Mouse (Mus musculus) embryonic facial prominence, embryonic 11.5 days (tissue): ENCODE results near the gene Rln3. TPM values are rescaled to one million over a fixed set of nuclear protein-coding genes. Genes with fewer than 3 reads are reported as not detected.

Experiments used
- ATAC-seq: fragments of 200-750 bp; cut with Nextera tagmentation; replicated peaks from 2 replicates; pipeline ENCODE4 v1.8.0; 2017; ENCODE audit warnings: low read depth; ENCODE audit not compliant: insufficient number of reproducible peaks, low FRiP score, low TSS enrichment
- DNase-seq: peaks from one replicate; pipeline ENCODE4 v3.0.0-alpha.2; 2015; ENCODE audit warnings: low spot score
- H3K27ac ChIP-seq: fragments of 300-500 bp; sonication (generic); replicated peaks from 2 replicates; pipeline ENCODE4 v1.5.1; 2014; ENCODE audit warnings: mild to moderate bottlenecking, low read depth, low read length, control low read depth
- H3K27me3 ChIP-seq: fragments of 300-500 bp; sonication (generic); 2 replicates; pipeline ENCODE4 v1.6.1; 2014; ENCODE audit warnings: mild to moderate bottlenecking, low read length, moderate library complexity, mixed read lengths; ENCODE audit not compliant: control insufficient read depth, insufficient read depth
- H3K36me3 ChIP-seq: fragments of 300-500 bp; sonication (generic); replicated peaks from 2 replicates; pipeline ENCODE4 v1.6.1; 2014; ENCODE audit warnings: low read depth, mild to moderate bottlenecking, low read length, moderate library complexity, mixed read lengths; ENCODE audit not compliant: control insufficient read depth, insufficient read depth
- H3K4me1 ChIP-seq: fragments of 300-500 bp; sonication (generic); 2 replicates; pipeline ENCODE4 v1.6.1; 2014; ENCODE audit warnings: low read length, mixed read lengths; ENCODE audit not compliant: control insufficient read depth, insufficient read depth
- H3K4me2 ChIP-seq: fragments of 300-500 bp; sonication (generic); 2 replicates; pipeline ENCODE4 v1.6.1; 2014; ENCODE audit warnings: low read depth, mild to moderate bottlenecking, control low read depth, low read length, moderate library complexity
- H3K4me3 ChIP-seq: fragments of 300-500 bp; sonication (generic); 2 replicates; pipeline ENCODE4 v1.5.1; 2014; ENCODE audit warnings: low read depth, low read length, control low read depth
- H3K9ac ChIP-seq: fragments of 300-500 bp; sonication (generic); replicated peaks from 2 replicates; pipeline ENCODE4 v1.6.1; 2014; ENCODE audit warnings: mild to moderate bottlenecking, control low read depth, low read length
- H3K9me3 ChIP-seq: fragments of 300-500 bp; sonication (generic); replicated peaks from 2 replicates; pipeline ENCODE4 v1.6.1; 2016; ENCODE audit warnings: mild to moderate bottlenecking, low read length, inconsistent platforms, mixed read lengths; ENCODE audit not compliant: control insufficient read depth
- WGBS: fragments of 180-500 bp; shearing (Covaris S2); extraction: QIAGEN DNeasy Blood & Tissue Kit; methylation state at CpG from one replicate; pipeline ENCODE4 v1.1.7; 2014; 5-methylcytosine and 5-hydroxymethylcytosine counted together
- polyA plus RNA-seq: library from polyadenylated mRNA; unstranded; fragments of >200 nt; fragmentation: Nextera tagmentation; extraction: Ambion mirVana; gene quantifications from 2 replicates; pipeline ENCODE4 v1.2.1, GENCODE M21; 2014

Rln3 gene
- polyA plus RNA-seq, 1 experiment from 2014 or later, result not detected

DNA sequence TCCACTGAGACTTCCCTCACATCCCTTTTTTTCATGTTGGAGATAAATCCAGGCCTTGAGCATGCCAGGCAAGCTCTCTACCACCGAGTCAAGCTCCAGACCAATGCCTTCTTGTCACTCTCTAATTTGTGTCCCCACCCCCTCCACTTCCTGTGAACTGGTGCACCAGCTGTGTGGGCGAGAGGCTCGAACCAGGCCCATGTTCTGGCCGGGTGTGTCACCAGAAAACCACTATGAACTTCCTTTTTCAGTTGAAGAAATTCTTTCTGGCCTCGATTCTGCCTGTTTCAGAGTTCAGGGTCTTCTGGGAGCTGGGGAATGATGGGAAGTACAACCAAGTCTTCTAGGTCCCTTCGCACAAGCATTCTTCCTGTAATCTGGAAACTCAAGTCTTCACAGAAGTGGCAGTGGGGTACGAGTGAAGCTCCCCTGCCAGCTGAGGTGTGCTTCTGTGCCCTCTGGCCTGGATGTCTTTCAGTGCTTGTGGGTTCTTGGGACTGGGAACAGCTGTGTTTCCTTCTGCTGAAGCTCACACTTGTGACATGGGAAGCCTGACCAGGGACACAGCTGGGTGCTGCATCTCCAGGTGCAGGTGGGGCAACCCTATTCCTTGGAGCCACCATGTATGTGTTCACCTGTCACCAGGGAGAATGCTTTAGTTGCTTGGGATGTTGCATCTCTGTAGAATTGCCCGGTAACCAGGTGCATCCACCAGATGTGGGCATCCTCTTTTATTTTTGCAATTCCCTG lies 19.2 kb upstream of the Rln3 start:
- ATAC-seq (no peak), DNase-seq (no peak)
- WGBS, result 65% methylated on average over 8 of the region's 8 CpGs
- Histone ChIP-seq H3K4me2 (no peak overlapping the region), H3K36me3 (no peaks in the 10 kb centered on the region), H3K4me3 (no peak overlapping the region), H3K9me3 (no peaks in the 10 kb centered on the region), H3K27ac (no peak overlapping the region), H3K27me3 (no peaks in the 10 kb centered on the region), H3K9ac (no peak overlapping the region), H3K4me1 (no peaks in the 10 kb centered on the region)

DNA sequence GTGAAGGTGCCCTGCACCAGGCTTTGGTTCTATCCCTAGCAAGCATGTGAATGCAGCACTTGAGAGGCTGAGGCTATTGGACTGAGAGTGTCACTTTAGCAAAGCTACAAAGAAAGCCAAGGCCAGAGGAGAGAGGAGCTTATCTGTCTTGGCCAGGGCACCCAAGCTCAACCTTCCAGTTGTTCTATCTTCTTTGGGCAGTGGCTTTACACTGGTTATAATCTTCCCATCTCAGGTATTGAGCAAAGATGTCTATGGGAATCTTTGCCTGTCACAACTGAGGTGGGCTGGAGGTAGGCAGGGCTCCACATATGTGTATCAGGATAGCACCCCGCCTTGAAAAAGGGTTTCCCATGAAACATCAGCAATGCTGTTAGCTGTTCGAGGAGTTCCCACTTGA lies 15.4 kb upstream of the Rln3 start:
- WGBS, result 75% methylated on average over 2 of the region's 2 CpGs

DNA sequence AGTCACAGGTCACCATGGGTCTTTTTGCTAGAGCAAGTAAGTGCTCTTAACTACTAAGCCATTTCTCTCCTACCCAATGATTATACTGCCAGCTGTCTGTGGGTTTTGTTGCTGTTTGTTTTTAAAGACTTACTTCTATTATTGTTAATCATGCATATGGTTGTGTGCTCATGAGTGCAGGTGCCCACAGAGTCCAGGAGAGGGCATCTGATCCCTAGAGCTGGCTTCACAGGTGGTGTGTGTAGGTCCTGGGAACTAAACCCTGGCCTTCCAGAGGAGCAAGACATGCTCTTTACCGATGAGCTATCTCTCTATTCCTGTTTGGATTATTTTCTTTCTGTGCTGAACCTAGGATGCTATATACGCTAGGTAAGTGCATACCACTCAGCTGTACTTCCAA lies 14.4 kb upstream of the Rln3 start:
- 91% methylated on average over 2 of the region's 2 CpGs for WGBS
- Histone ChIP-seq H3K27ac (no peak overlapping the region), H3K36me3 (no peaks in the 10 kb centered on the region), H3K4me2 (no peak overlapping the region), H3K9me3 (no peaks in the 10 kb centered on the region), H3K27me3 (no peaks in the 10 kb centered on the region), H3K4me3 (no peak overlapping the region), H3K9ac (no peak overlapping the region), H3K4me1 (no peaks in the 10 kb centered on the region)
- ATAC-seq (no peak), DNase-seq (no peak)

More for the DNA sequence above, 15.4 kb upstream of the Rln3 start:
- no peaks in the 10 kb centered on the region for H3K9me3 ChIP-seq
- no peaks in the 10 kb centered on the region for H3K4me1 ChIP-seq
- no peak for ATAC-seq
- H3K4me3 ChIP-seq, result no peak overlapping the region
- no peak overlapping the region for H3K4me2 ChIP-seq
- no peak overlapping the region for H3K9ac ChIP-seq
- H3K27ac ChIP-seq, result no peak overlapping the region
- no peaks in the 10 kb centered on the region for H3K27me3 ChIP-seq
- no peak for DNase-seq
- no peaks in the 10 kb centered on the region for H3K36me3 ChIP-seq

DNA sequence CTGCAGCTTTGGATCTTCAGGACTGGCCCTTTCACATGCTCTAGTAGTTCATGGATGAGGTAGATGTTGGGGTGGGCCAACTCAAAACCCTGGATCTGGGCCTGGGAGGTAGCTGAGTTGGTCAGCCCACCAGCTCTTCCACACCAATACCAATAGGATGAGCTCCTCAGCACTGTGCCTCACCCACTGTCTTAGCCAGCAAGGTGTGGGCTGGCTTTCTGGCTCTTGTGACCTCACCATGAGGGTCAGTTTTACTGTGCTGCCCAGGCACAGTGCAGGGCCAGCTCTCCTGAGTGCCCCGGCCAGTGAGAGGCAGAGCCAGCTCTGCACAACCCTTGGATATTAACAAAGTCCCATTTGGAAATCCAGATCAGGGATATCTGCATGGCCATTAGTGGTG lies 13.0 kb upstream of the Rln3 start:
- Histone ChIP-seq H3K4me2 (no peak overlapping the region), H3K9ac (no peak overlapping the region), H3K4me1 (no peaks in the 10 kb centered on the region), H3K27ac (no peak overlapping the region), H3K27me3 (no peaks in the 10 kb centered on the region), H3K4me3 (no peak overlapping the region), H3K9me3 (no peaks in the 10 kb centered on the region), H3K36me3 (no peaks in the 10 kb centered on the region)
- DNase-seq (no peak), ATAC-seq (no peak)
- WGBS, result 94% methylated on average over 1 of the region's 1 CpGs

DNA sequence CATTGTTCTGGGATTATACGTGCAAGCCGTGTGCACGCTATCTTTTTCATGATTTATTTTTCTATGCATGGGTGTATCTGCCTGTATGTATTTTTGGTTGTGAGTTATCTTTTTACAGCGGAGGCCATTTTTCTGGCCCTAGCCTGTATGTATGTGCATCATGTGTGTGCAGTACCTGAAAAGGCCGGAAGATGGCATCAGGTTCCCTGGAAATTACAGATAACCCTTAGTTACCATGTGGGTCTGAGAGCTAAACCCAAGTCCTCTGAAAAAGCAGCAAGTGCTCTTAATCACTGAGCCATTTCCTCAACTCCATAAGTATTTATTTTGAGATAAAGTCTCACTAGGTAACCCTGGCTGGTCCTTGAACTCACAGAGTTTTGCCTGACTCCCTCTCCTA lies 8.4 kb upstream of the Rln3 start:
- ATAC-seq (no peak), DNase-seq (no peak)
- H3K4me1 ChIP-seq, result no peaks in the 10 kb centered on the region
- H3K9me3 ChIP-seq, result no peaks in the 10 kb centered on the region
- WGBS, result 97% methylated on average over 5 of the region's 5 CpGs
- no peak overlapping the region for H3K4me3 ChIP-seq
- no peaks in the 10 kb centered on the region for H3K27me3 ChIP-seq
- H3K9ac ChIP-seq, result no peak overlapping the region
- no peak overlapping the region for H3K27ac ChIP-seq
- H3K36me3 ChIP-seq, result no peaks in the 10 kb centered on the region
- H3K4me2 ChIP-seq, result no peak overlapping the region

DNA sequence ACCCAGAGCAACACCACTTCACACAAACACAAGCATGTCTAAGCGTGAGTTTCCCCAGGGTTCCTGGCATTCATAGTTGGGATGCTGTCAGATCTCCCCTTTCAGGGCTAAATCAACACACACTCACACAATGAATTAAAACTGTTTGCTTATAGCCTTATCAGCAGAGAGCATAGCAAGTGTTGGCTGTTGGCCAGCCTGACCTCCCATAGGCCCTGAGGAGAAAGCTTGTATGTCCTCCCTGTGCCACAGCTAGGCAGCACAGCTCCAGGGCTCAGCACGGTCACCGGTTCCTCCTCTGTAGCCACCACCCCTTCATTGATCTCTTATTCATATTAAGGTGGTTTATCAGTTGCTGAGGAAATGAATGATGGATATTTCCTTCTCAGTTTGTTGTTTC lies 7.9 kb upstream of the Rln3 start:
- 85% methylated on average over 3 of the region's 3 CpGs for WGBS
- no peak for ATAC-seq
- no peak overlapping the region for H3K9ac ChIP-seq

DNA sequence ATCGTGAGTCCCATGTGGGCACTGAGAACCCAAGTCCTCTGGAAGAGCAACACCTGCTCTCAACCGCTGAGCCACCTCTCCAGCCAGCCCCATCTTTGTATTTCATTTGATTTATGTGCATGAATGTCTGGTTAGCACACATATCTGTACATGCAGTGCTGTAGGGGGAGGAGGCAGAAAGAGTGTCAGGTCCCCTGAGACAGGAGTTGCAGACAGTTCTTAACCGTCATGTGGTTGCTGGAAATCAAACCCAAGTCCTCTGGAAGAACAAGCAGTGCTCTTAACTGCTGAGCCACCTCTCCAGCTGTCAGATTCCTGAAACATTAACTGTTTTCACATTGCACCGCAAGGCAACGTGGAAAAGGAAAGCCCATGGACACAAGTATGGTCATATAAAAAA lies 3.4 kb upstream of the Rln3 start:
- no peak for ATAC-seq
- 78% methylated on average over 5 of the region's 5 CpGs for WGBS

More for the DNA sequence above, 7.9 kb upstream of the Rln3 start:
- Histone ChIP-seq H3K4me2 (no peak overlapping the region), H3K9me3 (no peaks in the 10 kb centered on the region), H3K36me3 (no peaks in the 10 kb centered on the region), H3K27me3 (no peaks in the 10 kb centered on the region), H3K27ac (no peak overlapping the region), H3K4me3 (no peak overlapping the region), H3K4me1 (no peaks in the 10 kb centered on the region)
- DNase-seq, result no peak

DNA sequence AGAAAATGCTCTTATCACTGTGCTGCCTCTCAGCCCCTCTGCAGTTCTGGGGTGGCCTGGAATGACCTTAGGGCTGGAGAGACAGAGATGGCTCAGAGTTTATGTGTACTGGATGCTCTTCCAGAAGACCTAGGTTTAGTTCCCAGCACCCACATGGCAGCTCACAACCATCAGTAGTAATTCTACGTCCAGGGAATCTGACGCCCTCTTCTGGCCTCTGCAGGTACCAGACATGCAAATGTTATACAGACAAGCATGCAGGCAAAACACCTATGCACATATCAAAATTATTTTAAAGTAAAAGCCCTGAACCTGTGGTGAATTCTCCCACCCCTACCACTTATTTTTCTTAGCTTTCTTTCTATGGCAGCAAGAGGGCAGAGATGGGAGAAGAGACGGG lies 1.7 kb upstream of the Rln3 start:
- peaks cover 3% of the 10 kb centered on the region; the same call in 1 of the 2 replicates for H3K4me1 ChIP-seq
- no peaks in the 10 kb centered on the region for H3K9me3 ChIP-seq
- H3K4me3 ChIP-seq, result no peak overlapping the region
- no peaks in the 10 kb centered on the region for H3K36me3 ChIP-seq
- no peak overlapping the region for H3K4me2 ChIP-seq
- H3K27ac ChIP-seq, result no peak overlapping the region
- H3K27me3 ChIP-seq, result peaks cover 36% of the 10 kb centered on the region
- DNase-seq (no peak), ATAC-seq (no peak)
- WGBS, result 80% methylated on average over 3 of the region's 3 CpGs
- H3K9ac ChIP-seq, result no peak overlapping the region

More for the DNA sequence above, 3.4 kb upstream of the Rln3 start:
- H3K27ac ChIP-seq, result no peak overlapping the region
- no peaks in the 10 kb centered on the region for H3K36me3 ChIP-seq
- peaks cover 3% of the 10 kb centered on the region; the same call in 1 of the 2 replicates for H3K4me1 ChIP-seq
- H3K9me3 ChIP-seq, result no peaks in the 10 kb centered on the region
- peaks cover 21% of the 10 kb centered on the region for H3K27me3 ChIP-seq
- H3K9ac ChIP-seq, result no peak overlapping the region
- no peak for DNase-seq
- no peak overlapping the region for H3K4me2 ChIP-seq
- H3K4me3 ChIP-seq, result no peak overlapping the region
